Mouse (Mus musculus) thymus, postnatal 36 days (tissue): ENCODE data around the gene Marc1.

Experiments
- DNase-seq, 2 experiments: peaks; one replicate each; pipeline ENCODE4 v3.0.0; 2022; ENCODE audit warnings: mixed read lengths in 2 of 2

Gene Marc1

DNA sequence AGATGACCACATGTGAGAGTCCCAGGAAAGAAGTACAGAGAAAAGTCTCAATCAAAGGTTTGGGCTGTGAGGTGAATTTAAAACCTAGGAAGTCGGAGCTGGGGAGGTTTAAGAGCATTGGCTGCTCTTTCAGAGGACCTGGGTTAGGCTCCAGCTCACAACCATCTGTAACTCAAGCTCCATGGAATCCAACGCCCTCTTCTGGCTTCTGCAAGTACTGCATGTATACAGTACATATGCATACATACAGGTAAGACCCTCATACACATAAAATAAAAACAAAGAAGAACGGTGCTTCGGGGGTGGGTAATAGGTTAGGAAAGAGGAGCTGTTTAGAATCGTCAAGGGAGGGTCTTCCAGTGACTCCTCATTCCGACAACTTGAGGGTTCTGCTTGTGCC, 6.7 kb upstream of the Marc1 start:
- DNase-seq, result no peak

- no peak for DNase-seq
Observed at GRCm38 (mm10) chr1:184811716-184812250, 670 bp upstream of the Marc1 start.

GRCm38 (mm10) chr1:184809578-184810001, 1.5 kb downstream of the Marc1 start:
- DNase-seq, result no peak

DNA sequence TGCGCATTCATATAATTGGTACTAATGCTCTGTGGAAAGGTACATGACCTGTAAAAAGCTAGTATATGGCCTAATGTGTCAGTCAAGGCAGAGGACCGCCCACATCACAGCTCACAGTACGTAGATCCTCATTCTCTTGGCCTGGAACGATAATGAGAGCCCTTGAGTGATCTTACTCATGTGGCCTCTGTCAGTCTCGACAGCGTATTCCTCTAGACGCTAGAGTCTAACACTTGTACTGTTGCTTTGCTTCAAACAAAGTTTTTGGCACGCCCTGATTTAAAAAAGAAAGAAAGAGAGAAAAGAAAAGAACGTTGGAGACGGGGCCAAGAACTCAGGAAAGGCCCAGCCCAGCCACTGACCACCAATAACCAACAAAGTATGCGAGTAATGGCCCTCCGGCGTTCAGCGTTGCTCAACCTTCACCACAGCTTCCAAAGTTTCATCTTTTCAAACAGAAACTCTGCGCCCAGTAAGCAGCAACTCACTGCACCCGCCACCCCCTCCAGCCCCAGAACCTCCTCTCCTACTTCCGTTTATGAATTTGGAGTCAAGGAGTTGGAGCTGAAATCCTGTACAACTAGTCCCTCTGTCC, 2.6 kb downstream of the Marc1 start:
- DNase-seq, result no peak

- no peak for DNase-seq
Observed at GRCm38 (mm10) chr1:184807627-184808417, 3.3 kb downstream of the Marc1 start.

- no peak for DNase-seq
Observed at GRCm38 (mm10) chr1:184807123-184807522, 4.0 kb downstream of the Marc1 start.

DNA sequence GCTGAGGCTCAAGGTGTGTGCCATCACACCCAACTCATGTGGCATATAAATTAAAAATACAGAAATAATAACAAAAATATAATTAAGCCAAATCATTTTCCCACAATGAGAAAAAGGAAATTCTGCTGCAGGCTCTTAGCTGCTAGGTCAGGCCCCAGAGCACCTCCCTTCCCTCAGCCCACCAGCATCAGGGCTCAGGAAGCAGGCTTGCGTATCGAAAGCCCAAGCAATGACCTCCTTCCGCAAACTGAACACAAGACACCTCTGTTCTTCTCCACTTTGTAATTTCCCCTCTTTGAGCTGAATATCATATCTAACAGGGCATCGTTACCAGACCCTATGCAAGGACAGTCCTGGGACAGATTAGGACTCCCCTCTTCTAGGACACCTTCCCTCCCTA, 5.4 kb downstream of the Marc1 start:
- no peak for DNase-seq

- DNase-seq, result peak; percentile 84
Observed at GRCm38 (mm10) chr1:184793163-184793876, 17.8 kb downstream of the Marc1 start.

GRCm38 (mm10) chr1:184791109-184791508, 20.0 kb downstream of the Marc1 start:
- no peak for DNase-seq

DNA sequence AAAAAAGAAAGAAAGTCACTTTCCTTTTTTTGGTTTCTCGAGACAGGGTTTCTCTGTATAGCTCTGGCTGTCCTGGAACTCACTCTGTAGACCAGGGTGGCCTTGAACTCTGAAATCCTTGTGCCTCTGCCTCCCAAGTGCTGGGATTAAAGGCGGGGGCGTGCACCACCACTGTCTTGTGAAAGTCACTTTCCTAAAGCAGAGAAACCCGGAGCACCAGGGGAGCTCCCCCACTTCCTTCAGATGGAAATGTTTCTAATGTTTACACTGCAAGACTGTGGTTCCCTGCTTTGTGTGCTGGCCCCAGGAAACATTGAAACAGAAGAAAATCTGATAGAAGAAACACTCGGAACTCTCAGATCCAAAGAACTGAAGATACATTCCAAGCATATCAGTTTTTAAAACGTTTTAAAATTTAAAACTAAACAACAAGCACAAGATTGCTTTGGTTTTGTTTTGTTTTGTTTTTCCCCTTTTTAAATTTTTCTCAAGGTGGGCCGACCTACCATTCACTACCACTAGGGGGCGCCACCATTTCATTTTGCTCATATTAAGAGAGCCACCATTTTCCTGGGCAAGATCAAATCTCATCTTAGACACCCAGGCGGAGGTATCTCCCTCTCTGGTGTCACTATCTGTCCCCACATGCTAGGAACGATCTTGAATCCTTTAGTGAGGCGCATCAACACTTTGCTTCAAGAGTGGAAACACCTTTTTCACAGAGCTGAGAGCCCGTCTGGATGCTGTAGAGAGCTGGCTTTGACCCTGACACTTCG, 24.5 kb downstream of the Marc1 start:
- no peak for DNase-seq

GRCm38 (mm10) chr1:184783641-184784040, 27.5 kb downstream of the Marc1 start:
- no peak for DNase-seq

GRCm38 (mm10) chr1:184782161-184782513, 29.0 kb downstream of the Marc1 start:
- no peak for DNase-seq

GRCm38 (mm10) chr1:184781286-184782160, 29.6 kb downstream of the Marc1 start:
- no peak for DNase-seq

- DNase-seq, result no peak
Observed at GRCm38 (mm10) chr1:184778157-184778556, 33.0 kb downstream of the Marc1 start.

GRCm38 (mm10) chr1:184777061-184777795, 33.9 kb downstream of the Marc1 start:
- no peak for DNase-seq

- DNase-seq, result no peak
Observed at GRCm38 (mm10) chr1:184775289-184775688, 35.8 kb downstream of the Marc1 start.

DNA sequence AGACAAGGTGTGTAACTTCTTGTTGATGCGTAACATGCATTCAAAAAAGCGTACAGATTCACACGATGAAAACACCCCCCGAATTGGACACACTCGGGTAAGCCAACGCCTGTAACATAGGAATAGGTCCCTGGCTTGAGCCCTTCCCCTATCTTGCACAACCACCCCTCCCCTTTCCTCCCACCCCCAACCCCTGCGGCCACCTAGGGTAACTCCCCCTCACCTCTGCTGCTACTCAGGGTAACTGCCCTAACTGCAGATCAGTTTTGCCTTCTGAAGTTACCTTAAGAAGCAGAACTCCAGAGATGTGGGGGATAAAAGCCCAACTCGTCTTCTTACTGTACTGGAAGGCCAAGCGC, 39.2 kb downstream of the Marc1 start:
- no peak for DNase-seq

DNA sequence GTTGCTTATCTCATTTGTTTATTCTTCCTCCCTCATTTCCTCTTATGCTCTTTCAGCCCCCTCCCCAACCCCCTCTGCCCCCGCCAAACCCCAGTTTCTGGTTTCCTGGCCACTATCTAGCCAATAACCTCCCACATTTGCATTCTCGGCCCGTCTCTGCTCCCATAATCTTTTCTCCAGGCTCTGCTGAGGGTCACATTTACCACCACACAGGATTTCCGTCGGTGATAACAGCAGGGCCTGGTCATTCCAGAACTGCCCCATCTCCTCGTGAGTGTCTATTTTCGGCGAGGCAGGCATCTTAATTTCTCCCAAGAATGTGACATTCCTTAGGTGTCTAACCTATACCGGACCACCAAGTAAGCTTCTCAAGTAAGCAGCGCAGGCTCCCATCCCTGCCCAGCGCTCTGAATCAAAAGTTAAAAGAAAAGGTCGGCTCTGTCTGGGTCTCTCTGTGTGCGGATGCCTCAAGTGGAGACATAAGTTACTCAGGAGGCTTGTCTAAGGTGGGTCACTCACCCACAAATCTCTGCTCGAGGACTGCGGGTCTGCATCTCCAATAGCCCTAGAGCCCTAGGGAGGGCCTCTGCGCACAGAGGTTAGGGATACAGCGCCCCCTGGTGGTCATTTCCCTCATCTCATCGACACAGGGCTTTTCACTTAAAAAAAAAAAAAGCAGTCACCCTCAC, 39.8 kb downstream of the Marc1 start:
- DNase-seq, result peak; percentile 54 to 68

GRCm38 (mm10) chr1:184763866-184764265, 47.2 kb downstream of the Marc1 start:
- DNase-seq, result no peak

- DNase-seq, result no peak
Observed at GRCm38 (mm10) chr1:184762941-184763340, 48.2 kb downstream of the Marc1 start.

DNA sequence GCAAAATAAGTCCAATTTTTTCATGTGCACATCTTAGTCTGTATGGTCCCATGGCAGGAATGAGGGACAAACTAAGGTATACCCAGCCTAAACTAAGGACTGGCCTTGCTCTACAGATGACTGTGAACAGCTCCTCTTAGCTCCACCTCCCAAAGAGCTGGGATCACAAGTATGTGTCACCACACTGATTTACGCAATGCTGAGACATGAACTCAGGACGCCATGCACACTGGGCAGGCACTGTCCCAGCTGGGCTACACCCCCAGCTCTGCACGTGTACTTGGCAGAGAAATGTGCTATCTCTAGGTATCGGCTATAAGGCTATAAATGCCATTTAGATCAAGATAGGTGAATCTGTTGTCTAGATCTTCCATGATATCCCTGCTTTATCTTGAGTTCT, 49.1 kb downstream of the Marc1 start:
- no peak for DNase-seq
